Mouse (Mus musculus) myocyte (in vitro differentiated cells): ENCODE data around the gene Vps33b.

ENCODE experiments used
- CEBPB ChIP-seq: IDR thresholded peaks from 2 replicates; pipeline ENCODE4 v1.6.1; 2011; ENCODE audit warnings: mild to moderate bottlenecking, moderate library complexity; ENCODE audit not compliant: poor library complexity, insufficient read depth, severe bottlenecking
- E2F4 ChIP-seq: IDR thresholded peaks from one replicate; pipeline ENCODE4 v1.6.1; 2011; ENCODE audit warnings: mild to moderate bottlenecking, control low read depth, moderate library complexity; ENCODE audit not compliant: insufficient read depth
- MAX ChIP-seq: IDR thresholded peaks from one replicate; pipeline ENCODE4 v1.6.1; 2011; ENCODE audit warnings: low read depth, mild to moderate bottlenecking, control low read depth
- MYOD1 ChIP-seq, 3 experiments: IDR thresholded peaks; one replicate each; pipeline ENCODE4 v1.6.1; 2011; ENCODE audit warnings: control low read depth in 2 of 3, low read depth in 2 of 3, mild to moderate bottlenecking in 2 of 3, moderate library complexity in 1 of 3; ENCODE audit not compliant: insufficient read length in 2 of 3, control insufficient read depth in 1 of 3
- MYOG ChIP-seq, 3 experiments: IDR thresholded peaks; one replicate each; pipeline ENCODE4 v1.6.1; 2011; ENCODE audit warnings: control low read depth in 2 of 3, low read depth in 2 of 3, mild to moderate bottlenecking in 2 of 3; ENCODE audit not compliant: insufficient read length in 2 of 3, control insufficient read depth in 1 of 3, insufficient read depth in 1 of 3
- POLR2A ChIP-seq: IDR thresholded peaks from one replicate; pipeline ENCODE4 v1.6.1; 2011; ENCODE audit warnings: low read depth, mild to moderate bottlenecking, control low read depth, moderate library complexity; ENCODE audit not compliant: insufficient read length
- POLR2AphosphoS2 ChIP-seq: IDR thresholded peaks from one replicate; pipeline ENCODE4 v1.6.1; 2011; ENCODE audit warnings: low read depth, control low read depth; ENCODE audit not compliant: insufficient read length
- REST ChIP-seq: IDR thresholded peaks from one replicate; pipeline ENCODE4 v1.6.1; 2011; ENCODE audit warnings: mild to moderate bottlenecking, control low read depth, moderate library complexity; ENCODE audit not compliant: insufficient read depth, insufficient read length
- SRF ChIP-seq: IDR thresholded peaks from one replicate; pipeline ENCODE4 v1.6.1; 2011; ENCODE audit warnings: low read depth; ENCODE audit not compliant: control insufficient read depth, insufficient read length
- TCF12 ChIP-seq: IDR thresholded peaks from one replicate; pipeline ENCODE4 v1.6.1; 2011; ENCODE audit warnings: mild to moderate bottlenecking, control low read depth; ENCODE audit not compliant: poor library complexity, insufficient read depth, severe bottlenecking
- TCF3 ChIP-seq: IDR thresholded peaks from one replicate; pipeline ENCODE4 v1.6.1; 2011; ENCODE audit warnings: low read depth, control low read depth; ENCODE audit not compliant: insufficient read length
- USF1 ChIP-seq: IDR thresholded peaks from one replicate; pipeline ENCODE4 v1.6.1; 2011; ENCODE audit warnings: low read depth, mild to moderate bottlenecking, control low read depth, moderate library complexity

- TF ChIP-seq POLR2A (no peak), TCF12 (no peak), E2F4 (no peak), CEBPB (no peak), USF1 (no peak), POLR2AphosphoS2 (no peak), REST (no peak), TCF3 (no peak), MYOG (IDR thresholded peaks at IDR 0.05; ENCODE audit: control insufficient read depth in 1 of 3, insufficient read depth in 1 of 3, insufficient read length in 2 of 3, low read depth in 2 of 3) (no peak), MAX (no peak), MYOD1 (IDR thresholded peaks at IDR 0.05; ENCODE audit: control insufficient read depth in 1 of 3, insufficient read length in 2 of 3, low read depth in 2 of 3) (no peak), SRF (no peak)
These were observed 11.7 kb upstream of the Vps33b start for GRCm38 (mm10) chr7:80257706-80258105.
